Mouse (Mus musculus) liver, embryonic 14.5 days (tissue): ENCODE measurements at regions not wholly inside any gene's neighbourhood (a gene's known extent, or its start where the extent isn't known, plus 50 kb on each side); places are given as distances from the start of the nearest gene placed in this dataset.

Experiments used
- ATAC-seq: fragments of 200-750 bp; cut with Nextera tagmentation; 2 replicates; pipeline ENCODE4 v1.8.0; 2017; ENCODE audit warnings: moderate number of reproducible peaks, mild to moderate bottlenecking, moderate library complexity; ENCODE audit not compliant: insufficient read depth
- DNase-seq, 3 experiments: peaks; one replicate each; pipeline ENCODE4 v3.0.0-alpha.2; 2012 to 2013; ENCODE audit warnings: low read depth in 3 of 3, low spot score in 3 of 3
- H3K27ac ChIP-seq: fragments of 300-500 bp; sonication (generic); 2 replicates; pipeline ENCODE4 v1.5.1; 2014; ENCODE audit warnings: moderate library complexity, mild to moderate bottlenecking, control low read depth, inconsistent platforms
- H3K27me3 ChIP-seq: fragments of 300-500 bp; sonication (generic); 2 replicates; pipeline ENCODE4 v1.6.1; 2014; ENCODE audit warnings: mild to moderate bottlenecking, low read length, moderate library complexity; ENCODE audit not compliant: control insufficient read depth, insufficient read depth
- H3K36me3 ChIP-seq: fragments of 300-500 bp; sonication (generic); replicated peaks from 2 replicates; pipeline ENCODE4 v1.6.1; 2014; ENCODE audit warnings: low read depth; ENCODE audit not compliant: control insufficient read depth, insufficient read depth
- H3K4me1 ChIP-seq, 2 experiments: fragments of 200-500 bp in 1 of 2; fragments of 300-500 bp in 1 of 2; sonication (generic) in 1 of 2; replicated peaks; 2 replicates each; pipeline ENCODE4 v1.6.1; 2012 to 2014; ENCODE audit warnings: antibody characterized with exemption in 1 of 2, inconsistent platforms in 1 of 2, low read length in 1 of 2; ENCODE audit not compliant: control insufficient read depth in 2 of 2, insufficient read depth in 2 of 2
- H3K4me2 ChIP-seq: fragments of 300-500 bp; sonication (generic); 2 replicates; pipeline ENCODE4 v1.6.1; 2014; ENCODE audit warnings: low read depth, mild to moderate bottlenecking, control low read depth, moderate library complexity
- H3K4me3 ChIP-seq, 2 experiments: fragments of 200-500 bp in 1 of 2; fragments of 300-500 bp in 1 of 2; sonication (generic) in 1 of 2; 2 replicates each; pipeline ENCODE4 v1.5.1; 2012 to 2014; ENCODE audit warnings: low read depth in 2 of 2, low read length in 2 of 2, mild to moderate bottlenecking in 2 of 2, control low read depth in 1 of 2, inconsistent platforms in 1 of 2, moderate library complexity in 1 of 2; ENCODE audit not compliant: insufficient read depth in 1 of 2
- H3K9ac ChIP-seq: fragments of 300-500 bp; sonication (generic); replicated peaks from 2 replicates; pipeline ENCODE4 v1.6.1; 2014; ENCODE audit warnings: mild to moderate bottlenecking, control low read depth, moderate library complexity
- H3K9me3 ChIP-seq: fragments of 300-500 bp; sonication (generic); 2 replicates; pipeline ENCODE4 v1.6.1; 2016; ENCODE audit warnings: low read length, mixed read lengths; ENCODE audit not compliant: control insufficient read depth
- CTCF ChIP-seq: IDR thresholded peaks from 2 replicates; pipeline ENCODE4 v1.5.1; 2016; ENCODE audit warnings: antibody characterized with exemption, low read depth, control low read depth
- EP300 ChIP-seq: IDR thresholded peaks from 2 replicates; pipeline ENCODE4 v1.6.1; 2016; ENCODE audit warnings: antibody characterized with exemption, low read depth
- WGBS: fragments of 180-500 bp; shearing (Covaris S2); extraction: QIAGEN DNeasy Blood & Tissue Kit; methylation state at CpG from one replicate; pipeline ENCODE4 v1.1.7; 2014; ENCODE audit not compliant: insufficient replicate concordance; 5-methylcytosine and 5-hydroxymethylcytosine counted together

DNA sequence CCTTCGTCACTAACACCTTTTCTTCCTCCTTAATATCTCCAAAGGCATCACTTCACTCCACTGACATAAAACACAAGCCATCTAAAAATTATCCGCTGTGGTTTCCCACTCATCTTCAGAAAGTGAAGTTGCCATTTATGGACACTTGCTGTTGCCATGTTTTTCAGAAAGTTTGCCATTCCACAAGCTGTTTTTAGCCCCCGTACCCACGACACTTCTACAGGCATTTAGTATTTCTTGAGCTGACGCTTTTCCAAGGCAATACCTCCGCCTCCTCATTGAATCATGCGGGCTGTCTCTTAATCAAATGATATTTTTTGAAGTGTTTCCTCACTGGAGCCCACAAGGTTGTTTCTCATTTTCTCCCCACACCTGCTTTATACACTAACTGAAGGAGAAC is 491.4 kb upstream of the Kif18a start:
- no peaks in the 10 kb centered on the region for H3K4me1 ChIP-seq
- H3K27ac ChIP-seq, result no peak overlapping the region
- H3K4me3 ChIP-seq, result no peak overlapping the region
- no peaks in the 10 kb centered on the region for H3K27me3 ChIP-seq
- no peaks in the 10 kb centered on the region for H3K36me3 ChIP-seq
- H3K9ac ChIP-seq, result no peak overlapping the region
- no peak for DNase-seq
- TF ChIP-seq EP300, result no peak
- no peak for TF ChIP-seq CTCF
- ATAC-seq, result no peak
- no peaks in the 10 kb centered on the region for H3K9me3 ChIP-seq
- no peak overlapping the region for H3K4me2 ChIP-seq
- WGBS, result 60% methylated on average over 7 of the region's 7 CpGs

DNA sequence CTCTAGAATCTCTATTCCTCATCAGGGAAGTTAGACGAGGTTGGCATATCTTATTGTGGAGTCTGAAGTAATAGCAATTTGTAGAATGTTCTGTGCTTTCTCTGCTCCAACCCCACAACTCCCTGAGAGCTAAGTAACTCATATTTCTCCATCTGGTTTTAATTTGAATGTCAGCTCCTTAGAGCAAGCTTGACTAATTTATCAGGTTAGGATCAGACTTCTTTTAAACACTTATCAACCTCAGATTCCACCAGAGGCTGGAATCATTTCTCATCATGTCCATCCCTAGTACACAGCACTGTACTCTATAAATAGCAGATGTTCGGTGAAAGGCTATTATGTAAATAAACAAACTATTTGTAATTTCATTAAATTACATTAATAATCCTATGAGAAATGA is 485.4 kb upstream of the Kif18a start:
- Histone ChIP-seq H3K4me1 (no peaks in the 10 kb centered on the region), H3K27ac (no peak overlapping the region), H3K9me3 (no peaks in the 10 kb centered on the region), H3K36me3 (no peaks in the 10 kb centered on the region), H3K27me3 (no peaks in the 10 kb centered on the region), H3K4me2 (no peak overlapping the region), H3K9ac (no peak overlapping the region), H3K4me3 (no peak overlapping the region)
- ATAC-seq, result no peak
- DNase-seq, result no peak
- TF ChIP-seq CTCF, result no peak
- 56% methylated on average over 2 of the region's 2 CpGs for WGBS

DNA sequence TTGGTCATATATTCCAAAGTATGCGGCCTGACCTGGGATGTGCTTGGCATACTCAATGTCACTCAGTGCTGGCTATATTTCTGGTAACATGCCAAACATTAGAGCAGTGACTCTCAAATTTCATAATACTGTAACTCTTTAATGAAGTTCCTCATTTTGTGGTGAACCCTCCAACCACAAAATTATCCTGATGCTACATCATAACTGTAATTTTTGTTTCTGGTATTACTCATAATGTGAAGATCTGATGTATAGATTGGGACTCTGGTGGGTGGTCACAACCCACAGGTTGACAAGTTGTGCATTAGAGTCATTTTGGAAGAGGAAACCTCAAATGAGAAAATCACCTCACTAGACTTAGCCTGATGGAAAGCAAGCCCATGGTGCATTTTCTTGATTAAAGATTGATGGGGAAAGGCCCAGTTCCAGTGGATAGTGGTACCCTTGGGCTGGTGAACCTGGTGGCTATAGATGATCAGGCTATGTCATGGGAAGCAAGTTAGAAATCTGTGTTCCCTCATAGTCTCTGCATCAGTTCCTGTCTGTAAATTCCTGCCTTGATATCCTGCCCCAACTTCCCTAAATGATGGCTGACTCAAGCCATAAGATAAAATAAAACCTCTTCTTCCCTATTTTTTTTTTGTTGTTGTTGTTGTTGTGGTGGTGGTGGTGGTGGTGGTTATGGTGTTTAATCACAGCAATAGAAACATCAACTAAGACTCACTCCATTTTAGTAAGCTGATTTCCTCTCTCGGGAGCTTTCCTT is 483.5 kb upstream of the Kif18a start:
- 45% methylated on average over 2 of the region's 2 CpGs for WGBS
- Histone ChIP-seq H3K27ac (no peak overlapping the region), H3K4me2 (no peak overlapping the region), H3K9ac (no peak overlapping the region), H3K27me3 (no peaks in the 10 kb centered on the region), H3K36me3 (no peaks in the 10 kb centered on the region), H3K9me3 (no peaks in the 10 kb centered on the region), H3K4me1 (no peaks in the 10 kb centered on the region), H3K4me3 (no peak overlapping the region)
- TF ChIP-seq CTCF (no peak), EP300 (no peak)
- ATAC-seq, result no peak
- peak in 1 of 3 experiments; percentile 2 for DNase-seq

DNA sequence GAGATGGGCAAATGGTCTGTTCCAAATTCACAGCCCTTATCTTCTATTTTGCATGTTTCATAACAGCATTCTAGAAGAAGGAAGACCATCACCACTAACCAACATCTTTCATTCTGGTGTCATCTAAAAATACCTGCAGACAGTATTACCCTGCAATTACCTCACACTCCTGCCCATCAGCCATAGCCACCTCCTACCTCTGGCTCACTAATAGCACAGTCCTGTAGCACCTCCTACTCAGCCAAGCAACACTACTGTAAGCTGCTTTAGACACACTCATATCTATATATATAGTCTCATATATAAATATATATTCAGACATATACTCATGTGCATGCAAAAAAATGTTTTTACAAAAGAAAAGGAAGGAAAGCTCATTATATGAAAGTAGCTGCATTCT is 468.2 kb upstream of the Kif18a start:
- Histone ChIP-seq H3K27me3 (no peaks in the 10 kb centered on the region), H3K9me3 (no peaks in the 10 kb centered on the region), H3K4me2 (no peak overlapping the region), H3K36me3 (no peaks in the 10 kb centered on the region), H3K4me1 (no peaks in the 10 kb centered on the region), H3K9ac (no peak overlapping the region), H3K27ac (no peak overlapping the region), H3K4me3 (no peak overlapping the region)
- DNase-seq (no peak), ATAC-seq (no peak)
- TF ChIP-seq EP300 (no peak), CTCF (no peak)

DNA sequence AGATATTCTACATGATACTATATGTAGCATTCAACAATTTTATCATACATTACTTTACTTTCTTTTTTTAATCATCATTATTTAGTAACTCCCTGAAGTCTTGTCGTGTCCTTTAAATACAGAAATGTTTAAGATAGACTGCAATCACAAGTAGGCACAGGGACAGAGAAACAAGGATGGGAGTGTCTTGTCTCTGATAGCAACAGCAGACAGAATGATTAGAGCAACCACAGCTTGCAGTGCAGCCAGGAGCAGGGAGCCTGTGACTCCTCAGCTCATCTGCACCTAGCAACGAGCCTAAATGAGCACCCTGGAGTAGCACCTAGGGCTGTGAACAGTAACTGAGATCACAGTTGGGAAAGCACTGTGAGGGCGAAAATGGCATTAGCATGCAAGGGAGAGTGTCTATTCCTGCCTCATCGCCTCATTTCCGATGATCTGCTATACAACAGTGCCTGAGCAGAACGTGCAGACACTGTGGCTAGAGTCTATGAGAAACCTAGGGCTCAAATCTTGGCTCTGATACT is 467.4 kb upstream of the Kif18a start:
- Histone ChIP-seq H3K4me3 (no peak overlapping the region), H3K36me3 (no peaks in the 10 kb centered on the region), H3K4me1 (no peaks in the 10 kb centered on the region), H3K9me3 (no peaks in the 10 kb centered on the region), H3K27me3 (no peaks in the 10 kb centered on the region), H3K9ac (no peak overlapping the region), H3K4me2 (no peak overlapping the region), H3K27ac (no peak overlapping the region)
- WGBS, result 32% methylated on average over 6 of the region's 6 CpGs
- ATAC-seq (no peak), DNase-seq (no peak)
- no peak for TF ChIP-seq EP300
- no peak for TF ChIP-seq CTCF
